Mouse (Mus musculus) CD4-positive helper T cell, adult 2 months (primary cell): ENCODE measurements around the gene Olfr1245.
"Not testable (repeated sequence)": the region's sequence is repeated elsewhere in the genome, so short reads cannot be mapped to it uniquely, and the experiment has no call there.

Source experiments
- DNase-seq: peaks from one replicate; pipeline ENCODE4 v3.0.0-alpha.2; 2012; ENCODE audit warnings: low read depth, missing footprints, low spot score

The Olfr1245 gene

DNA sequence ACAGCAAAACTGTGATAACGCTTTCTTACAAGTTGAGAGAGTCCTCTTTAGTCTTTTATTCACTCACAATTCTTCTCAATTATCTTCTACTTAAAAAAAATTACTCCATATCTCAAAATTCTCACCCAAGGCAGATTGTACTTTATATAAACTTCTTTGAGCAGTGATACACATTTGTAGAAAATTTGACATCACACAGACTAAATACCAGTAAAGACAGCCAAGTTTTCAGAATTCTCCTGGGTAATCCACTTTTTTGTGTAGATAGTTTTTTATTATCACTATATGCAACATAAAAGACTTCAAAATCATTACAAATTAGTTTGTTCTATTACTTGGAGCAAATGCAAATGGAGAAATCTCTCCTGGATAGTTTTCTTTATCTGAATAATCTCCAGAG is at the start of gene Olfr1245:
TSS of gene Olfr1245 (minus strand) at position 101 of the 400 bp plus-strand sequence.
- no peak for DNase-seq

DNA sequence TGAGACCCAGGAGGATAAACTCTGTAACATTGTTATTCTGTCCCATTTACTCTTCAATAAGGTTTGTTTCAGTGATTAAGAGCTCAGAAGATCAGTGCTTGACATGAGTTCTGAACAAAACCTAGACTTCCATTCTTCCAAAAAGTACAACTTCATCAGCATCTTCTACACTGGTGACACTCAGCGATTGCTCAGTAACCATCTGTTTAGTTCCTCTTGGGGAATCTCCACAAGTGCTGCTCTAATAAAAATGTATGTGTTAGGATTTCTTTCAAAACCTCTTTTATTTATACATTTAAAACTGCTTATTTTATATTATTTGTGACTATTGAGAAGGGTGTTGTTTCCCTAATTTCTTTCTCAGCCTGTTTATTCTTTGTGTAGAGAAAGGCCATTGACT is 39.9 kb upstream of the Olfr1245 start, which contains the start of gene Olfr1248:
TSS of gene Olfr1248 (minus strand) at position 101 of the 400 bp plus-strand sequence.
- DNase-seq = not testable (repeated sequence)

GRCm38 (mm10) chr2:89614030-89614429 is 35.8 kb upstream of the Olfr1245 start, which contains the start of gene Olfr1247:
TSS of gene Olfr1247 (minus strand) at chr2:89614130.
- DNase-seq = no peak

- DNase-seq = no peak
Measured at GRCm38 (mm10) chr2:89593057-89593456, 14.8 kb upstream of the Olfr1245 start, which contains the start of gene Olfr1246. TSS of gene Olfr1246 (minus strand) at chr2:89593157.

DNA sequence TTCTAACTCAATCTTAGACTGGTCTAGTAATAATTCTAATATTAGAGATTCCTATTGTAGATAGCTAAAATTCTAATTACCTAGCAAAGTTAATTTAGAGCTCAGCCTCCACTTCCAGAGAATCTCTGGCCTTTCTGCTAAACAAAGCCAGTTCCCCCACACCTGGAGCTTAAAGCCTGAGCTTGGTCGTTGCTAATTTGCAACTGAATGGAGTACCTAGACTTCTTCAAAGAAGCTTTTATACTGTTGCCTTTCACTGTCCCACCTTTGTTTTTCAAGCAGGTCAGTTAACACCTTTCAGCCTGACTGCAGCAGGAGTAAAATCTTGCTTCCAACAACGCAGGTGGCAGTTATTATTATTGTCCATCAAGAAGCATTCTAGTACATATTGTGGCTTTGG is 15.5 kb downstream of the Olfr1245 start:
- not testable (repeated sequence) for DNase-seq

DNA sequence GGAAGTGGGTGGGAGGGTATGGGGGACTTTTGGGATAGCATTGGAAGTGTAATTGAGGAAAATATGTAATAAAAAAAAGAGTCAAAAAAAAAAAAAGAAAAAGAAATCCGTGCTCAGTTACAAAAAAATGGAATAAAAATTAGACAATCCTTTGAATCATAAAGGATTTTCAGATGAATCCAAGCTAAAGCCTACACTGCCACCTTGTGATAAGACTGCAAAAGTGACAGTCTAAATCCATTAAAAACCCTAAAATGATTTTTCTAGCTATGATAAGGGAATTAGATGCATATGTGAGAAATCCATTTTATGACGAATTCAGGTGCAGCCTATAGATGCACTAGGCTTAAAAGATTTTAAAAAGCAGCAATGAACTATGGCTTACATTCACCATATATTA is 33.7 kb downstream of the Olfr1245 start:
- no peak for DNase-seq

GRCm38 (mm10) chr2:89539923-89540322 is 38.3 kb downstream of the Olfr1245 start:
- DNase-seq = no peak

DNA sequence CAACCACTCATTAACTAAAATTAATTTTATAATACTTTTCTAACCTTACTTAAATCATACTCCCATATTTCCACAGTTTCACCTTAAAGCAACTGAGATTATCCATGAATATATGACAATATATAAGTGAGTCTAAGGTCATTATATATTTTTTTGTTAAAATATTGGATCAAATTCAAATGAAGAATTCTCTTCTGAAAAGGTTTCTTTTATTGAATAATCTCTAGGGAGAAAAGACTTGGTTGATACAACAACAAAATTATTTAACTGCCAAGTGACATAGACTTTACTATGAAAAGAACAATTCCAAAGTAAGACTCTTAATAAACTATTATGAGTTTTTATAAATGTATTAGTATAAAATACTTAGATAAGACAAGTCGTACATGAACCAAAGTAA is 46.9 kb downstream of the Olfr1245 start, which contains the start of gene Olfr1243:
TSS of gene Olfr1243 (minus strand) at position 101 of the 400 bp plus-strand sequence.
- DNase-seq = no peak
